Mouse (Mus musculus): ENCODE results near the gene Ptbp1.

Gene Ptbp1

GRCm38 (mm10) chr10:79886054-79886453 is 31.8 kb downstream of the Ptbp1 start, which contains the start of gene Elane:
Elane (plus strand) TSS chr10:79886247.
- DNase-seq = no peak

GRCm38 (mm10) chr10:79886611-79887010 is 32.4 kb downstream of the Ptbp1 start:
- no peak for DNase-seq

GRCm38 (mm10) chr10:79889386-79889785 is 35.2 kb downstream of the Ptbp1 start:
- DNase-seq = no peak

- DNase-seq = no peak
Measured at GRCm38 (mm10) chr10:79890670-79891069, 36.4 kb downstream of the Ptbp1 start, which contains the start of gene Cfd. Cfd (plus strand) TSS chr10:79890853.

GRCm38 (mm10) chr10:79892451-79893118 is 38.4 kb downstream of the Ptbp1 start:
- peak; percentile 77 for DNase-seq

GRCm38 (mm10) chr10:79896306-79896705 is 42.1 kb downstream of the Ptbp1 start:
- no peak for DNase-seq

- no peak for DNase-seq
Measured at GRCm38 (mm10) chr10:79896814-79897213, 42.6 kb downstream of the Ptbp1 start.

GRCm38 (mm10) chr10:79897316-79898245 is 43.4 kb downstream of the Ptbp1 start:
- no peak for DNase-seq

GRCm38 (mm10) chr10:79900951-79901410 is 46.8 kb downstream of the Ptbp1 start:
- no peak for DNase-seq

GRCm38 (mm10) chr10:79906712-79907111 is 52.5 kb downstream of the Ptbp1 start:
- DNase-seq = peak; percentile 68

- peak; percentile 63 for DNase-seq
Measured at GRCm38 (mm10) chr10:79907415-79907814, 53.2 kb downstream of the Ptbp1 start.

GRCm38 (mm10) chr10:79908167-79909091 is 54.2 kb downstream of the Ptbp1 start, which contains the start of gene Med16:
Med16 (minus strand) TSS chr10:79908923.
- DNase-seq = peak; percentile 97

GRCm38 (mm10) chr10:79909092-79909922 is 55.1 kb downstream of the Ptbp1 start:
- peak; percentile 64 for DNase-seq

GRCm38 (mm10) chr10:79910556-79910955 is 56.3 kb downstream of the Ptbp1 start, which contains the start of gene Gm26602:
Gm26602 (plus strand) TSS chr10:79910856.
- no peak for DNase-seq

- peak; percentile 54 for DNase-seq
Measured at GRCm38 (mm10) chr10:79912412-79912811, 58.2 kb downstream of the Ptbp1 start.

Data from cerebellum, adult 11-12 months (tissue).